ENCODE assay signal across 17 mouse cellular contexts in the genomic region with DNA sequence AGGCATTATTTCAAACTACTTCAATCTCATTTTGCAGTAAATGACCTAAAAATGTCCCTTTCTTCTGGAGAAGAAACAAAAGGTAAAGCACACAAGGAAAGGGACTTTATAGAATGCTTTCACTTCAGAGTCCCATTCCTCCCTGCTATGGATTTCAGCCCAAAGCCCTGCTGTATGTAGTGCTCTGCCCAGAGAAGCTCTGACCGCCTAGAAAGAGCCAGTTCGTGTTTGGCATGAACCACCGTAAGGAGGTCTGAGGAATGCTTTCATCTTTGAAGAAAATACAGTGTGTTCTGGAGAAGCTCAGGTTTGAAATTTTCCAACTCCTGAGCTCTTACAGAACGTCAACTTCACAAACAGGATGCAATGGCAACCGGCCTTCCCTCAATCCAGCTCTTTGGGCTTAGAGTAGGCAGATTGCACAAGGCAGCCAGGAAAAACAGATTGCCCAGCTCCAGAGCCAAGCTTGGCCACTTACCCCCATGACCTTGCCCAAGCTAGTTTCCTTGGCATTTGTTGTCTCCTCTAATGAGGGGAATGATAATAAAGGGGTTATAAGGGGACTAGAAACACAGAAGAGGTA. TPM values are rescaled to one million over a fixed set of nuclear protein-coding genes. Genes with fewer than 3 reads are reported as not detected.
DNase-seq lines count a peak whose midpoint lies in the region; ATAC-seq and TF ChIP-seq lines count a peak whose summit lies in the region.
"Had no signal": no experiment of that assay in that cellular context is flagged by ENCODE, and none has a peak within 500 bp of the region (broad histone marks: within the 10 kb centered on the region; RNA-seq: fewer than 3 reads in every experiment).

No protein-coding gene starts in this region.

- H3K4me1 ChIP-seq in heart, embryonic 16.5 days (ENCODE audit: control insufficient read depth, insufficient read depth, low read length), result peaks cover 4% of the 10 kb centered on the region; the same call in 1 of the 2 replicates
- peaks cover 8% of the 10 kb centered on the region for H3K4me1 ChIP-seq in lung, adult 2 months (ENCODE audit: control insufficient read depth, insufficient read depth, low read length)

- no peaks in the 10 kb centered on the region for H3K27me3 ChIP-seq in heart, embryonic 16.5 days (ENCODE audit: control insufficient read depth, insufficient read depth, low read length)
- H3K27me3 ChIP-seq: hindbrain, embryonic 15.5 days had no signal

- no peak for TF ChIP-seq POLR2A in lung, adult 2 months (IDR thresholded peaks at IDR 0.05; ENCODE audit: borderline replicate concordance, extremely low read depth, low read depth, low read length)

- H3K36me3 ChIP-seq in heart, embryonic 16.5 days (ENCODE audit: control insufficient read depth, insufficient read depth), result no peaks in the 10 kb centered on the region
- H3K36me3 ChIP-seq: hindbrain, embryonic 15.5 days had no signal

- WGBS in heart, embryonic 16.5 days, result 58% methylated on average over 5 of the region's 5 CpGs
- WGBS in lung, adult 2 months, result 54% methylated on average over 5 of the region's 5 CpGs

- H3K9me3 ChIP-seq in heart, embryonic 16.5 days (replicated peaks; ENCODE audit: control insufficient read depth, low read length), result peaks cover 3% of the 10 kb centered on the region
- H3K9me3 ChIP-seq: hindbrain, embryonic 15.5 days had no signal

- no peak for TF ChIP-seq CTCF in lung, adult 2 months (IDR thresholded peaks at IDR 0.05; ENCODE audit: insufficient read depth, low read length)

- H3K4me3 ChIP-seq in heart, embryonic 16.5 days (ENCODE audit: low read length), result no peak overlapping the region
- no peak overlapping the region for H3K4me3 ChIP-seq in lung, adult 2 months (replicated peaks; ENCODE audit: extremely low read depth, low read depth, low read length)
- H3K4me3 ChIP-seq: hindbrain, embryonic 15.5 days had no signal

- no peak overlapping the region for H3K9ac ChIP-seq in heart, embryonic 16.5 days (ENCODE audit: low read length)
- H3K9ac ChIP-seq: hindbrain, embryonic 15.5 days; liver, embryonic 14.5 days had no signal

- peak; percentile 49; the same call in 1 of the 2 replicates for ATAC-seq in heart, embryonic 16.5 days (replicated peaks; ENCODE audit: extremely low read depth, insufficient read depth, low FRiP score)
- ATAC-seq: forebrain, embryonic 14.5 days; midbrain, embryonic 16.5 days had no signal

- peak overlapping the region; percentile 30; the same call in 1 of the 2 replicates for H3K27ac ChIP-seq in heart, embryonic 16.5 days (ENCODE audit: low read length)
- H3K27ac ChIP-seq: hindbrain, embryonic 15.5 days; liver, embryonic 14.5 days had no signal

- DNase-seq in cerebellum, postnatal 25 days, result peak; percentile 20 to 24
- DNase-seq in cerebellum, adult 11 months, result no peak
- no peak for DNase-seq in heart, adult 9 months (ENCODE audit: low spot score in 2 of 2)
- peak; percentile 33 for DNase-seq in lung, postnatal 25 days (ENCODE audit: low spot score)
- DNase-seq in lung, adult 2 months, result no peak
- DNase-seq in skeletal muscle tissue, adult 2 months (ENCODE audit: low read depth, low spot score), result peak; percentile 16
- no peak for DNase-seq in T-cell, adult 2 months (ENCODE audit: low spot score)
- DNase-seq: cerebellum, adult 18-20 months; embryo, embryonic 11 days; kidney, adult 2 months; kidney, postnatal 25 days; right cerebral cortex, postnatal 4 days had no signal

- H3K4me2 ChIP-seq in heart, embryonic 16.5 days (ENCODE audit: low read depth, low read length), result no peak overlapping the region
- H3K4me2 ChIP-seq: hindbrain, embryonic 15.5 days had no signal

RNA-seq across cellular contexts. Expression of gene Pam, which starts 24.6 kb away (rescaled TPM):
- polyA plus RNA-seq in heart, embryonic 16.5 days (2015; fragmentation: Nextera tagmentation; extraction: Ambion mirVana), result 434 and 446 TPM in 2 replicates
- polyA plus RNA-seq in lung, adult 2 months (2012; rRNA removed), result 231 and 457 TPM in 2 replicates

Comparison
In these comparisons a context has a peak if more than half of its experiments do, and no peak if none do; other contexts are left out.
1. DNase-seq: peak in cerebellum, postnatal 25 days (2 of 2), lung, postnatal 25 days (single experiment) and skeletal muscle tissue, adult 2 months (single experiment); none in cerebellum, adult 11 months (single experiment), heart, adult 9 months (0 of 2), lung, adult 2 months (single experiment) and T-cell, adult 2 months (single experiment).